Mouse (Mus musculus) bone marrow, adult 2 months (tissue): ENCODE measurements around the gene Synpo2.

Source experiments
- CTCF ChIP-seq: fragments of 200-500 bp; IDR thresholded peaks from 2 replicates; pipeline ENCODE4 v1.5.1; 2011; ENCODE audit warnings: low read length, control low read depth; ENCODE audit not compliant: control insufficient read depth, insufficient read depth
- POLR2A ChIP-seq: fragments of 200-500 bp; IDR thresholded peaks from 2 replicates; pipeline ENCODE4 v1.6.1; 2011; ENCODE audit warnings: low read depth, mild to moderate bottlenecking, control low read depth, low read length, borderline replicate concordance; ENCODE audit not compliant: control insufficient read depth

DNA sequence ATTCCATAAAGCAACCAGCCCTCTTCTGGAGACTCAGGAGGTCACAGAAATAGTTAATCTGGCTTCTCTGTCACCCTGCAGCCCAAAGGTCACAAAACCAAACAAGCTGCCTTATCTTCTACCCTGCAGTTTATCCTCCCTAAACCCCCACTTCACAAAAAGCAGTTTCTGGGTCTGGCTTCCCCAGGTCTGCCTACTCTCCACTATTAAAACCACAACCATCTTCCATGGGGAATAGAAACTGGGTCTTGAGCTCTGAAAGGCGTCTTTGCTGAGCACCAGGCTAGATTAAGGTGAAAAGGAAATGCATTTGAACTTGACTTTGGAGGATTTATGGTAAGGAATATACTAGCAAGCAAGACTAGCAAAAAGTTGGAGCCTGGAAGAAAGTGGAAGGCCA lies 71.8 kb downstream of the Synpo2 start:
- TF ChIP-seq POLR2A: no peak
- no peak for TF ChIP-seq CTCF
